Mouse (Mus musculus): ENCODE data around the gene Dbx2.

DNA sequence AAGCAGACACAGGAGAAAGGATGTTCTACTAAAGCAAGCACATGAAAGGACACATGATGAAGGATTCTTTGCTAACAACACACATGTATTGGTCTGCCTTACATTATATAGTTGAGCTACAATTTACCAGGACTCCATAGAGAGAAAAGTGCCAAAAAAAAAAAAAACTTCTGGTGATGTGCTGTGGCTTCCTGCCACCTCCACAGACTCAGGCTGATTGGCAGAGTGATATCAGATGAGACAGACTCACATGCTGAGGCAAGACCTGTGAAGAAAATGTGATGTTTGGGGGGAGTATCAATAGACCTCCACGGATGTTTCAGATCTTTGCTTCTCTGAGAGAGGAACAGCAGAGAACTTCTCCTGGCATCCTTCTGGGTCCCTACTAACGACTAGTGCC lies 6.0 kb upstream of the Dbx2 start:
- TF ChIP-seq MAFK (IDR thresholded peaks at IDR 0.05; ENCODE audit: insufficient read depth, low read depth, low read length) (no peak), ZC3H11A (IDR thresholded peaks at IDR 0.05; ENCODE audit: borderline replicate concordance, low read depth, low read length) (no peak), ZNF384 (IDR thresholded peaks at IDR 0.05; ENCODE audit: low read depth, low read length) (no peak), HCFC1 (IDR thresholded peaks at IDR 0.05; ENCODE audit: borderline replicate concordance, insufficient read depth, low read length) (no peak), CHD2 (IDR thresholded peaks at IDR 0.05; ENCODE audit: low read depth, low read length) (no peak)
